In the genomic region with DNA sequence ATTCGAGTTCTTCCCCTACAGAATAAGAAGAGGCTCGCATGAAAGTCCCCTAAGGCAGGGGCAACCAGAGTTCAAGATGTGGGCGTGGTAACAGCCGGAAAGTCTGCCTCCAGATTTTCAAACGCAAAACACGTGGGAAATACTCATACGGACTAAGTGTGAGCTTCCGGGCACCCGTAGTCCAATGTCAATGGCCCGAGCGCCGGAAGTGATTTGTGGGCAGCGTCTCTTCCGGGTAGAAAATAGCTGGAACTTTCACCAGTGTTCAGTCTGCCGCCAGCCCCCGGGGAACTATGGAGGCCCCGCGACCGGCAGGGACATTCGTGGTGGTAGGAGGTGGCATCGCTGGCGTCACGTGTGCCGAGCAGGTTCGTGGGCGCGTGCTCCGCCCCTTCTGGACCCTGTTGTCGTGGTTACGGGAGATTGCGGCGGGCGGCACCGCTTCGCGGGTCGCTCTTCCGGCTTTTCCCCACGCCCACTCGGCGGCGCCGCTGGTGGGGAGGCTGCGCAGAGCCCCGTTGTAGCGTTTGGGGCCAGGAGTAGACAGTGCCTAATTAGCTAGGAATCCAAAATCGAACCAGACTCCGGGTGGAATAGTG, we compare ENCODE assay signal across 8 mouse cellular contexts. TPM values are rescaled to one million over a fixed set of nuclear protein-coding genes. Genes with fewer than 3 reads are reported as not detected.
DNase-seq lines count a peak whose midpoint lies in the region; ATAC-seq lines count a peak whose summit lies in the region.

A gene (plus strand): TSS at position 215 of the 599 bp plus-strand sequence.

- ATAC-seq in hindbrain, embryonic 12.5 days (ENCODE audit: low FRiP score) = peak; percentile 93

- H3K9me3 ChIP-seq in hindbrain, embryonic 12.5 days (replicated peaks) = no peaks in the 10 kb centered on the region

- DNase-seq in Muller cell, postnatal 12 days (ENCODE audit: inconsistent ontology term) = peak; percentile 95
- DNase-seq in cerebellum, adult 9-11 months = peak; percentile 84
- peak; percentile 79 to 91 for DNase-seq in frontal cortex, adult 2 months (ENCODE audit: extremely low spot score in 1 of 2, low spot score in 1 of 2)
- peak; percentile 91 for DNase-seq in layer of hippocampus, postnatal 14 days (ENCODE audit: low spot score in 2 of 2)
- DNase-seq in lung, postnatal 14 days = peak; percentile 79
- DNase-seq in retina, adult 2 months (ENCODE audit: low read depth, low spot score) = peak; percentile 81
- peak; percentile 86 to 89 for DNase-seq in thymus, postnatal 36 days

- peak within 1 kb of the TSS; percentile 88 for H3K27ac ChIP-seq in hindbrain, embryonic 12.5 days

- peak within 1 kb of the TSS; percentile 81 for H3K4me3 ChIP-seq in hindbrain, embryonic 12.5 days

- no peaks in the 10 kb centered on the region for H3K27me3 ChIP-seq in hindbrain, embryonic 12.5 days

- H3K9ac ChIP-seq in hindbrain, embryonic 12.5 days = peak within 1 kb of the TSS; percentile 73

- 1% methylated on average over 48 of the region's 48 CpGs for WGBS in hindbrain, embryonic 12.5 days

- peak within 1 kb of the TSS; percentile 52 for H3K4me2 ChIP-seq in hindbrain, embryonic 12.5 days (replicated peaks)

- H3K4me1 ChIP-seq in hindbrain, embryonic 12.5 days = 0 out of 2 replicates have a peak, but pooled peaks cover 10% of the 10 kb centered on the region

- peaks cover 12% of the 10 kb centered on the region for H3K36me3 ChIP-seq in hindbrain, embryonic 12.5 days

RNA-seq across cellular contexts. Expression of the gene that starts here (rescaled TPM):
- polyA plus RNA-seq in frontal cortex, adult 2 months (2012; rRNA removed) = 11.0 and 12.4 TPM in 2 replicates
- 23.6 and 26.0 TPM in 2 replicates for polyA plus RNA-seq in hindbrain, embryonic 12.5 days (2016; fragmentation: Nextera tagmentation; extraction: Ambion mirVana)
- total RNA-seq in layer of hippocampus, postnatal 14 days (2021) = 10 to 100 TPM; 10.9 to 13.0 TPM

Comparison
In these comparisons a context has a peak if more than half of its experiments do, and no peak if none do; other contexts are left out.
1. Peak in every context shown above with its lines: DNase-seq, ATAC-seq, H3K4me3 ChIP-seq and H3K27ac ChIP-seq.